Mouse (Mus musculus) thymus, postnatal 36 days (tissue): ENCODE measurements around the gene Hrk.

Experiments
- DNase-seq, 2 experiments: peaks; one replicate each; pipeline ENCODE4 v3.0.0; 2022; ENCODE audit warnings: mixed read lengths in 2 of 2

Hrk gene

DNA sequence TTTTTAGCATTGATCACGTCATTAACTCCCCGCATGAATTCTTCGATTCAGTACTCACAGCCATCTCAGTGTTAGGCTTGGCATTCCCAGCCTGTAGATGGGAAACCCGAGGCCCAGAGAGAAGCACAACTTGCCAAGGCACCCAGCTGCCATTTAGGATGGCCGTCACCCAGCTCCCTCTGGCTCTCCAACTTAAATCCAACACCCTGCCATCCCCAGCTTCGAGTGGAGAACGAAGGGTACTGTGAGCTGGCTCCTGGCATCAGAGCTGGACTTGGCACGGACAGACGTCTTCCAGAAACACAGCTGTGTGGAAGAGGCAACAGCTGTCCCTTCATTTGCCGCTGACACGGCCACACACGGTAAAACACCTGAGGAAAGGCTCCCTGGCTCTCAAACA, at the start of gene Hrk:
Gene Hrk (plus strand): TSS at position 68 of the 400 bp plus-strand sequence.
- DNase-seq: no peak

DNA sequence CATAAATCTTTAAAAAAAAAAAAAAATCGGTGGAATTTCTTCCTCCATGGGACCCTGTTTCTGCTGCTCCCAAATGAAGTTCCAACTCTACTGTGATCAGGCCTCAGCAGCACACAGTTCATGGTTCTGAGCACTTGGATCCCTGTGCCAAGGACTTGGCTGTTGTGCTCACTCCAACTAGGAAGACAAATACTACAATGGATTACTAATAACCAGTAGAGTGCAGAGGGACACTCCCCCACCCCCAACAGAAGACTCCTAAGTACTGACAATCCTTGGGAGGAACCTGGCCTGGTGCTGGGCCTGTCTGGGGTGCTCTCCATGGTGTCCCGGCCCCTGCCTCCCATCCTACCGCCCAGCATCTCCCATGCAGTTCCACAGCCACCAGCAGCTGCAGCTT, 46.1 kb upstream of the Hrk start:
- DNase-seq: no peak

DNA sequence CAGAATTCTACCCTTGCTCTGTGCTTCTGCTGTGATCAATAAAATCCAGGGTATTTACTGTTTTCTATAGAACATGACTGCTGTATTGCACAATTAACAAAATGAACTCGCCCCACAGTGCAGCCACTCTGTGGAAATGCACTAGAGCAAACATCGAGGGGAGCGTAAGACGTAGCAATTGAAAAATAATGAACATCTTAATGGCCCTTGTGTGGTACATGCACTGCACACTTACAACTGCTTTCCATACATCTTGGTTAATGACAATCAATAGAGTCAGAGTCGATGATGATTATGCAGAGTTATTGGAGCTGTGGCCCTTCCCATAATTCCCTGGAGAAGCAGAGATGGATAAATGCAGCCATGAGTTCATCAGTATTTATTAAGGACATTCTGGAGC, 45.5 kb upstream of the Hrk start:
- DNase-seq: no peak

DNA sequence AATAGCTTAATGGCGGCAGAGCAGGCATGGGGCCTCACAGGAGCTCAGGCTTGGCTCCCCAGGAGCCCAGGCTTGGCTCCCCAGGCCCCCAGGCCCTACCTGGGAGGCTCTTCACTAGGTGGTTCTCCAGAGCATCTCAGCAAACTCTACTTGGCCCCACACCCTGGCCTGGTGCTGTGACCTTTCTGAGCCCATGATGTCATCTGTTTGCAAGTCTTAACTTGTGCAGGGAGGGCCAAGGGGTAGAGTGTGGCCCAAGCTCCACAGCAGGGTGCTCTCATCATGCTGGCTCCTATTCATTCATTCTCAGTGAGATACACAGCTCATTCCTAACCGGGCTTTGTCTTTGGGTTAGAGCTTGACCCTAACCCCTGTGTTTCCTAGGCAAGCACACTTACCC, 43.8 kb upstream of the Hrk start:
- no peak for DNase-seq

DNA sequence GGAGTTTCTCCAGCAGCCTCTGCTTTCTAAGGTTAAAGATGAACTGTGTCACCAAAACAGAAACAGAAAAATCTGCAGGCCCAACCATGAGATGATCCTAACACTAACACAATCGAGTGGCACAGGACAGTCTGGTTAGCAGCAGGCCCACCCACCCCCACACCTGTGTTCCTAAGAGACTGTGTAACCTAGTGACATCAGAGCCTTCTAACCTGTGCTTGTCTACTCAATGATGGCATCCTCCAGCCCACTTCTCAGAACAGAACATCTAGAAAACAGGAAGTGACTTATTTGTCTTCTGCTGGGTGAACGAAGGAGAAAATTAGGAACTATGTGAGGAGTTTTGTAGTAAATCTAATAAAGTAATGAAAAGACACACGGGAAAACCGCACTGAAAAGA, 42.5 kb upstream of the Hrk start:
- DNase-seq: no peak

DNA sequence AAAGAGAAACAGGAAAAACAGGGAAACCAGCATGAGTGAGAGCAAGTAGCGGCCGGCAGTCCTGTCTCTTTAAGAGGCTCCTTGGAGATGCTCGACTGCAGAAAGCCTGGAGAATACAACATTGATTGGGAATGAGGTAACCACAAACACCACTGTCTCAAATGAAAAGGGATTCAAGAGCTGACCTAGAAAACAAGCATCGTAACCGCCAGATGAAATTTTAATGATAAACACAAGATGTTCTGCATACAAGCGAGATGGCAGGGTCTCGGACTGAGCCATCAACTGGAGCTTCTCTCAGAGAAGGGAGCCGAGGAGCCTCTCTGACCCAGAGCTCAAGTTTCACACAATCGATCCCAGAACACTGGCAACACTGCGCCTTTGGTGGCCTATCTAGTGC, 41.4 kb upstream of the Hrk start:
- DNase-seq: no peak

DNA sequence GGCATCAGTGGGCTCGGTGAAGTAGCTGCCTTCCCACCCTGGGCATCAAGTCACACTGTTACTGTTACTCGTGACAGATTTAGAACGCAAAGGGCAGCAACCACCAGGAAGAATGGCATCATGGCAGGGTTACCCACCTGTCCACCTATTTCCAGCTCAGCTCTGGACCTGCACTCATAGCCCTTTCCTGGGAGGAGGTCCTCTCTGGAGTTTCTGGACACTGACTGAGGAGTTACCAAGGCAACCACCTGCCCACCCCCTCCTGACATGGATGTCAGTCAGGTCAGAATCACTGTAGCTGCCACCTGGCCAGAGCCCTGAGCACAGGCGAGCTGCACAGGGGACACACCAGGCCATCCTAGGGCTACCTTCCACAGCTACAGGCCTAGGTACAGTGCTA, 37.8 kb upstream of the Hrk start:
- no peak for DNase-seq

DNA sequence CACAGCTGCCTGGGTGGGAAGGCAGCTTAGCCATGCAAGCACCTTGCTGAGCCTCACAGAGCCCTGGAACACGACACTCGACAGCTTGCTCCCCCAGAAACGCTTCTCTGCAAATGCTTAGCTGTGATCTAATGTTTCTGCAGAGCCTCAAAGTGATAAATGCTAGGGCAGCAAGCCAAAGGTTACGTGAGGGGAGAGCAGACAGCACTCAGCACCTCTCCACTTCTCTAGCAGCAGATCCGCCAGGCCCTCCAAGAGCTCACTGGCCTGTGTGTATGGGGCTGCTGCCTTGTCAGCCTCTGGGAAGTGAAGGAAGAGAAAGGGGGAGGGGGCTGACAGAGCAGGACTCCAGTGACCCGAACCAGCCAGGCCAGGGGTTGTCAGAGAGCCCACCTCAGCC, 36.2 kb upstream of the Hrk start:
- no peak for DNase-seq

DNA sequence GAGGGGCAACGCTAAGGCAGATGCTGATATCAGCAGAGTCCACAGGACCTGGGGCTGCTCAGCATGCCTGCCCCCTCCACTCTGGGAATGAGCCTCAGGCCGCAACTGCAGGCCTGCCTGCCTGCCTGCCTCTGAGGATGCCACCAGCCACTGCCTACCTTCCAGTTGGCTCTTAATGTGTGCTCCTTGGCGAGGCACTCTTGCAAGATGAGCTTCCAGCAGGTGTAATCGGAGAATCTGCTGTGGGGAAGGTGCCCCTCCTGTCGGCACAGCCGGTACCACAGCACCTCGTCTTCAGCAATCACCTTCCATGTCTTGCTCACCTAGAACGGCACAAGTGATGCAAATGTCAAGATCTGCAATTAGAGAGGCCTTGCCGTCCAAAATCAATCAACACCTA, 35.8 kb upstream of the Hrk start:
- DNase-seq: no peak

DNA sequence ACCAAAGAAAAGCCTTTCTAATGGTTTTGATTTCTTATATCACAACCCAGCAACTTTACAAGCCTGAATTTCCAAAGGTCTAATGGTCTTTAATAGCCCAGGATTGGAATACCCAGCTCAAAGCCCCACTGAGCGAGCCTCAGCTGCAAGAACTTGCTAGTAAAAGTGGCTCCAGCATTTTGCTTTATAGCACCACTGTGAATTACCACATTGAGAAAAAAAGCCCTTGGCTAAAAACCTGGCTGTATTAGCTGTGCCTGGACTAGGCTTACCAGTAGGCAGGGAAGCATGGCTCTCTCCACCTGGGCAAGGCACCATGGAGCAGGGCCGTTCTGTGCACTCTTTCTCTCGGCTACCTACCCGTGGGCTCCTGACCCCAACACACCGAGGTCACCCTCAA, 28.1 kb upstream of the Hrk start:
- no peak for DNase-seq

DNA sequence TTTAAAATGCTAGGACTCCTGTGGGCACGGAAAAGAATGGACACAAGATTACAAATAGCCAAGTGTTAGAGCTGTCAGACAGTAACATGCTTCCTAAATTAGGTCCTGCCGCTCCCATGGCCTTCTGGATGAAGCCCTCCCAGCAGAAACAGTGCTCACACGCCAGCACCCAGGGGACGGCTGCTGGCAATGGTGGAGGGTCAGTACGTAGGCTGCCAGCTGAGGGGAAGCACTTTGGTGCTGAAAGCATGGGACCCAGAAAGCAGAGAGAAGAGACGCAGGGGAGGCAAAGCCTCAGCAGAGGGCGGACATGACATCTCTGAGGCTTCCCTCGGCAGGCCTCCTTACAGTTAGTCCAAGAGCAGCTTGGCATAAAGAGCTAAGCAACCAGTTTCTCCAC, 24.8 kb upstream of the Hrk start:
- DNase-seq: no peak

DNA sequence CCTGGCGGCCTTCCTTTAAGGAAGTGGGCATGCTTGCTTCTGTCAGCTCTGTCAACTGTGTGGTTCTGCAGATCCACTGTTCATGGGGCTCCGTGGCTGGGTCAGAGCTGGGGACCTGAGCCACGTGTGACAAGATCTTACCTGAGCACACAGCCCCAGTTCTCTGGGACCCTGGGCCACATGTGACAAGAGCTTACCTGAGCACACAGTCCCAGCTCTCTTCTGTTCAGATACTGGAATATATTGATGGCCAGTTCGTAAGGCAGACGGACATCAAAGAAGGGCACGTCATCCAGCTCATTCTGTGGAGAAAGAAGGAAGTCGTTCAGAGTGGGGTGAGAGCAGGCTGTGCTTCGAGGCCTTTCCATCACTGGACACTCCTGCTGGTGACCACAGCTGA, 22.0 kb upstream of the Hrk start:
- DNase-seq: no peak

DNA sequence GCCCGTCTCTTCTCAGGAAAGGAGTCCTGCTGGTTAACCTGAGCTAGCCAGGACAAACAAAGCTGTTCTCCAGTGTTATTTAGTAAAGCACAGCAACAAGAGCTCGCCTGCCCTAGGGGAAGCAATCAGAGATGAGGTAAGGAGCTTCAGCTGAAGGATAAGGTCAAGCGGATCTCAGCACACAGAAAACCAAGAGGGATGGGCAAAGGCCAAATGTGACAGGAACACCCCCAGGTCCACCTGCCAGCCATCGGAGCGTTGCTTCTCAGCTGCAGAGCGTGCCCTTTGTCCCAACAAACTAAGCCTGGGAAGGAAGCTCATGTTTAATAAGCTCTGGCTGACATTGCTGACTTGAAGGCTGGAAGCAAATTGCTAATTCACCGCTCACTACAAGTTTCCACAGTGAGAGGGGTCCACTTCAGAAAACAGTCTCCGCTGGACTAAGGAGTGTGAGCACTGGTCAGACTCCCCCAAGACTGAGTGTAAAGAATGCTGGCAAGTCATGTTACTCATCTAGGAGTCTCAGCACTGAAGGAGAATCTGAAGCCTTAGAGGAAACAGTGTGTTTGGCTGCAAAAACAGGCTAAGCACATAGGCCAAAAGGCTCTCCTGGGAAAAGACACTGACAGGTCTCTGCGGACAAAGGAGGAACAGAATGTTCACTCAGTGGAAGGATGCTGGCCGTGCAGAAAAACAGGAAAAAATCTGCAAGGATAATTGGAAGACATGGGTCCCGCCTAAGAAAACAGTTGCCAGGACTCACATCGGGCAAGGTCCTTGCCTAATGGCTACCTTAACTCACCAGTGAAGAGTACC, 21.0 kb upstream of the Hrk start:
- DNase-seq: no peak

DNA sequence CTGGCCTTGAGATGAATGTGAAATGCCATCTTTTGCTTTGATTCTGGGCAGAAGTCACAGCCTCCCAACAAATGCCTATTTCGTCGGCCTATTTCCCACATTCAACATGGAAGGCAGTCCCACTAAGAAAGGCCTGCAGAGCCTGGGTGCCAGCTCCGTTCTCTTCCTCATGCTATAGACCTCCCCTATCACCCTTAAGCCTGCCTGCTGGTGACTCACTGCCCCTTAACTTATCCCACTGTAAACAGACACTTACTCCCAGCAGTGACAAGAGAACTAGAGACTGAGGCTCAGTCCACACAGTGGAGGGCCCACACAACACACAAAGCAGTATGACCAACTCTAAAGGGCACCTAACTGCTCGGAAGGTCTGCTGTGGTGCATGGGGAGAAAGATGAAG, 20.1 kb upstream of the Hrk start:
- DNase-seq: no peak

DNA sequence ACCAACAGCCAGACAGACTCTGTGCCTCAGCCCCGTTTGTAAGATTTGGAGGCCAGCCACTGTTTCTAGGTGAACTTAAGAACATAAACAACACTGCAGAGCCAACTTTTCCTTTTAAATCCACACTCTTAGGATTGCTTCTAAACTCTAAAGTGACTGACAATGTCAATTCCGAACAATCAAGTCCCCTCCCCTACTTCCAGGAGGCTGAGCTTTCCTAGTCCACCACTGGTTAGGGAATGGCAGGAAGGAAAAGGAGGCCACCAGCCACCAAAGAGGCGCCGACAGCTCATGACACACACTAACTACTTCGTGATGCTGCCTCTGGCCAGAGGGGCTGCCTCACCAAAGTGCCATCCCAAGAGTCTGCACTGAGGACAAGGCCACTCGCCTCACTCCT, 19.7 kb upstream of the Hrk start:
- DNase-seq: no peak

DNA sequence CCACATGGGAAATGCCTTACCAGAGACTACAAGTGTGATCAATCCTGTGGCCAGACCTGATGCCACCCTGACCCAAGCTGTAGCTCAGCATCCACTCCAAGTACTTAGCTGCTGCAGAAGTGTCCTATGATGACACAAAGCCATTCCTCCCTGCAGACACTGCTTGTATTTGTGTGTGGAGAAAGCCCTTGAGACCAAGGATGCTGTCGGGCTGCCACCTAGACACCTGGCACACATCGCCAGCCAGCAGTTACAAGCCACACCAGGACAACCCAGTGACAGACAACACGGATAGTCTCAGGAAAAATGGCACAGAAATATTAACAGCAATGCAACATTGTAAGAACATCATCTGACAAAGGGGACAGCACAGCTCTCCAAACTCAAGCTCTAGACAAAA, 19.0 kb upstream of the Hrk start:
- DNase-seq: no peak

DNA sequence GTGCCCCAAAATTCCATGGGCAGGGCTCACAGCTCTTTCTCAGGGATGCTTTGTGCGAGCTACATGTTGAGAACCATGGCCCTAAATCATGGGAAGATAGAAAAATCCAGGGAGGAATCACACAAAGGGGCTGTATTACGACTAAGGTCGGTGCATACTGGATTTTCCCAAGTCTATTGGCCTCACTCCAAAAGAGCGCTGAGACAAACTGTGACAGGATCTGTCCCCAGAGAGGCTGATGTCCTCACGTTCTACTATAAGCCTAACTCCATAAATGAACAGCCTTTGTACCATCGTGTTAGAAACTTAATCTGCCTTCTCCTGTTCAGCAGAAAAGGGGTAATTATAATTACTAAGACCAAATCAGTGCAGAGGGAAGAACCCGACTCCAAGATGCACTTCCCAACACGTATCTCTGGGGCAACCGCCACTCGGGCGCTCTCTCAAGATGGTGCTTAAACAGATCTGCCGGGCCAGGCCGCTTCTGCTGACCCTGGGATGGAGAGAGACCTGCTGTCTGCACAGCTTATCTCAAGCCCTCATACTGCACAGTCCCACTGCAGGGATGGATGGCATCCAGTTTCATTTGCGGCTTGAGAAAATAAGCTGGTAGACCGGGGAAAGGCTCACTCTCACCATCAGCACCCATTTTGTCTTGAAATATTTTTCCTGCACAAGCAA, 18.3 kb upstream of the Hrk start:
- no peak for DNase-seq

DNA sequence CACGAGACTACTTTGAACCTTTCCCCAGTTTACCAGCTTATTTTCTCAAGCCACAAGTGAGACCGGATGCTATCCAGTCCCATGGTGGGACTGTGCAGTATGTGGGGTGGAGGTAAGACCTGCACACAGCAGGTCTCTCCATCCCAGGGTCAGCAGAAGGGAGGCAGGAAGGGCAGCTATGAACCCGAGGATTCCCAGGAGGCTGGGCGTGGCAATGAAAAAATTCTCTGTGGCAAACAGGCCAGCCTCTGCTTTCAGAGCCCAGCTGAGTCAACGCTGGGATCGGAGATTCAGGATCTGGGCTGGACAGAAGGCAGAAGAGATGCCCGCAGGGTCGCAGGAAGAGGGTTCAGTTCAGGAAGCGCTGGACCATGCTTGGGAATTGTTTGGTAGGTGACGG, 17.2 kb upstream of the Hrk start:
- no peak for DNase-seq

DNA sequence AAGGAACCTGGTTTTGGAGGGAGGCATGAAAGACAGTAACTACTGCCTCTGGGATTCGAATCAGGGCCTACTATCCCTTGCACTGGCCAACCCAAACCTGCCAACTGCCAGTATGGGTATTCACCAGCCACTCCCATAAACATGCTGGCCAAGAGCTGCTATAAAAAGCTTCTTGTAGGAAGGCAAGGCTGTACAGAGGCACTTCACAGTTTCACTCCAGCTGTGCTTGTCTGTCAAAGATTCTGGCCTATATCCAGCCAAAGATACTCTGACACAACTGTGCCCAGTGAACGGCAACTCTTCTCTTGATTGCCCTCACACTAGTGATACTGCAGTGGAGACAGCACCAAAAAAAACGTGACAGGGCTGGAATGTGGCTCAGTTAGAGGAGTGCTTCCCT, 14.7 kb upstream of the Hrk start:
- no peak for DNase-seq

DNA sequence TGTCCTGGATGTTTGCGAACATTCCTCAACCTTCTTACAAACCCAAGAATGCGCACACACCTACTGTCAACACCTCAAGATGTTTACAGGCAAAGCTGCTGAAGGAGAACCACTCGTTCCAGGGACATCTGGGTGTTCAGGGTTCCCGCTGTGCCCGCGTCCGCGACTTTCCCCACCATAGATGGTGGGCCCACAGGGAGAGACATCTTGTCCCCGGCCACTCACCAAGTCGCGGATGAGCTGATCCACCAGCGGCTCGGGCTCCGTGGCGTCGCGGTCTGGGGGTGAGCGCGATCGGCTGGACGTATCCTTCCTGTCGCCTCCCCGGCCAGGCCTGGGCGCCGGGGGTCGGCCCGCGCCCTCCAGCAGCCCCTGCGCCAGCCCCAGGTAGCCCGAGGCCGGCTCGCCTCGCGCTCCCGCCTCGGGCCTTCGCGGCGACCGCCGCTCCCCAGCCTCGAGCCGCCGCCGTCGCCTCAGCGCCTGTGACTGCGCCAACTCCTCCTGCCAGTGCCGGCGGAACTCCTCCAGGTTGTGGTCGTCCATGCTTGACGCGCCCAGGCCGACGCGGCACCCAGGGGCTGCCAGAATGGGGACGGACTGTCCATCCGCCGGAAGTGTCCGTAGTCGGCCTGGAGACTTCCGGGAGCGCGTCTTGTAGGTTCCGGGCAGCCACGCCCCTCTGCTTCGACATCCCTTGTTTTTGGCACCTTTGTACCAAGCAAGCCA, 9.4 kb upstream of the Hrk start, which contains the start of gene Fbxw8:
Gene Fbxw8 (minus strand): TSS at position 626 of the 726 bp plus-strand sequence.
- DNase-seq: peak; percentile 26

DNA sequence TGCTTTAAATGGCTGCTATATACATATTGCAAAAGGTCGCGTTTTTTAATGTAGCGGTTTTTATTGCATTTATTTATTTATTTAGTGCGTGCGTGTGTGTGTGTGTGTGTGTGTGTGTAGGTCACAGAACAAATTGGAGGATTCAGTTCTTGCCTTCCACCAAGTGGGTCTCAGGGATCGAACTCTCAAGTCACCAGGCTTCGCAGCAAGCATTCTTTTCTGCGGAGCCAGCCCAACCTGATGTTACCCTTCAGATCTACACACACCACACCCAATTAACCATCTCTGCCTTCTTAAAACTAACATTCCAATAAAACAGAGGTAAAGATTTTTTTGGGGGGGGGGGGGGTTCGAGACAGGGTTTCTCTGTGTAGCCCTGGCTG, 8.9 kb upstream of the Hrk start:
- no peak for DNase-seq

DNA sequence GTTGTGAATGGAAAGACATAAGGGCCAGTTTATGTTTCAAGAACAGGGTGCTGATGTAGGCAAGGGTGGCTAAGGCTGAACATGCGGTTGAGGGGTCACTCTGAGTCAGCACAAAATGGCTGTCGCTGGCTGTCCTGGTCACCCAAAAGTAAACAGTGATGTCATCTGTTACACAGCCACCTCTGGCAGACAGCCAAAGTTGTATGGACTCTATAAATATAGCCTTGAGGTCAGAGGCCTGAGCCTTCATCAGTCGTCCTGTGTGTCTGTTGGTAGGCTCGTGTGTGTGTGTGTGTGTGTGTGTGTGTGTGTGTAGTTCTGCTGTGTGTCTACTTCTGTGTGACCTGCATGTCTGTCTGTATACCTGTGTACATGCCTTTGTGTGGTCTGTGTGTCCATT, 7.5 kb upstream of the Hrk start:
- DNase-seq: no peak

DNA sequence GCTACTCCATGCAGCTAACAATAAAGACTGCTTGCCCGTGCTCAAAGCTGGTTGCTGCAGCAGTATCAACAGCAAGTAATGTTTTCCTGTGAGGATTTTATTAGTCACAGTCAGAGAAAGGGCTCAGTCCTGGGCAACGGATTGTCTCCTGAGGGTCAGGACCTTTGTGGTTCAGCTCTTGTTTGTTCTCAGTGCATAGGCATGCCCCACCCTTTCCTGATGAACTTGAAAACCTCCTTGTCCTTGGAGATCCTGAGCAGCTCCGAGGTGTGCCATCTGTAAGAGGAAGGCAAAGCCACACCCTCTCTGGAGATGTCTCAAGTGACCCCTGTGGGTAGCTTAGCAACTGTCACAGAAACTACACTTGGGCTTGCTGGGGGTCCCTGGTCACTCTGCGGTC, 3.8 kb upstream of the Hrk start:
- DNase-seq: no peak

DNA sequence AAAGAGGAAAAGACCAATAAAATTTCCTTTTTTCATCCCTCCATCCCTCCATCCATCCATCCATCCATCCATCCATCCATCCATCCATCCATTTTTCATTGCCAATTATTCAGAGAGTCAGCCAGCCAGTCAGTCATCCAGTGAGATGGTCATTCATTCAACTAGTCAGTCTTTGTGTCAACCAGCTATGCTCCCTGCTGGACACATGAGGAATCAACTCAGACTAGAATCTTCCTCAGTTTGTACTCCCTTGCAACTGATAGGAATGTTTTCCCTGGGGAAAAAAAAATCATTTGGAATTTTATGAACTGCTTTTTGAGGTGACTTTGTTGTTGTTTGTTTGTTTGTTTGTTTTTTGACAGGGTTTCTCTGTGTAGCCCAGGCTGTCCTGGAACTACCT, 1.0 kb downstream of the Hrk start:
- no peak for DNase-seq
